Mouse (Mus musculus) ES-E14 (cell line): ENCODE measurements at regions not wholly inside any gene's neighbourhood (a gene's known extent, or its start where the extent isn't known, plus 50 kb on each side); places are given as distances from the start of the nearest gene placed in this dataset.

Experiments used
- CHD2 ChIP-seq: IDR thresholded peaks from 2 replicates; pipeline ENCODE4 v1.6.1; 2014; ENCODE audit warnings: mild to moderate bottlenecking, low read depth, low read length, inconsistent platforms
- HCFC1 ChIP-seq: IDR thresholded peaks from 2 replicates; pipeline ENCODE4 v1.6.1; 2012; ENCODE audit warnings: low read length, inconsistent platforms, borderline replicate concordance; ENCODE audit not compliant: insufficient read depth
- MAFK ChIP-seq: IDR thresholded peaks from 2 replicates; pipeline ENCODE4 v1.6.1; 2014; ENCODE audit warnings: mild to moderate bottlenecking, low read depth, low read length, inconsistent platforms; ENCODE audit not compliant: insufficient read depth
- ZC3H11A ChIP-seq: IDR thresholded peaks from 2 replicates; pipeline ENCODE4 v1.6.1; 2012; ENCODE audit warnings: low read depth, mild to moderate bottlenecking, inconsistent platforms, low read length, borderline replicate concordance
- ZNF384 ChIP-seq: IDR thresholded peaks from 2 replicates; pipeline ENCODE4 v1.6.1; 2012; ENCODE audit warnings: low read depth, low read length, inconsistent platforms

DNA sequence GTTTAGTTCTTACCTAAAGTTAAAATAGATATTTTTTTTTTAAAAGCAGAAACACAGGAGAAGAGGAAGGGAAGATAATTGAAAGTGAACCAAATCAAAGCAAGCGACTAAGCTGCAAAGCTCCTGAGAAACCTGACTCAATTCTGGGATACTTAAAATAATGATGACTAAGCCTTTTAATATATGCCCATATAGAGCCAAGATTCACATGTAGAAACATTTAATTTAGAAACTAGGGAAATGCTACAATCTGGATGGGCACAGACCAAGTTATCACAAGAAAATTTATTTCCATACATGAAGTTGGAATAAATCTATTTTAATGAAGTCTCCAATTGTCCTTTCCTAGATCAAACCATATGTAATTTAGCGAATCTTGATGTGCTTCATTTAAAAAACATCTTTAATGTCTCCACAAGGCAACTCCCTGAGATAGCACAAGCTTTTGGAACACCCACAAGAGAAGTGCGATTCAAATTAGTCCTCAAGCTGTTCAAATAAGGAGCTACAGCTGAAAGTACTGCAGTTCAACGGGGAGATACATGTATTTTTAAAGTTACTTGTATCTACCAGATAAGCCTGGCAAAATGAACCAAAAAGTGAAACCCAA is 386.7 kb downstream of the Car8 start:
- TF ChIP-seq HCFC1: no peak
- no peak for TF ChIP-seq ZC3H11A
- no peak for TF ChIP-seq CHD2
- TF ChIP-seq MAFK: no peak
- TF ChIP-seq ZNF384: no peak
